Mouse (Mus musculus) G1E (cell line): ENCODE measurements around the gene Mmp21.

Experiments used
- CTCF ChIP-seq: IDR thresholded peaks from 2 replicates; pipeline ENCODE4 v1.5.1; 2012; ENCODE audit warnings: low read depth, low read length, inconsistent platforms, mixed read lengths
- GATA1 ChIP-seq: IDR thresholded peaks from 2 replicates; pipeline ENCODE4 v1.6.1; 2012; ENCODE audit warnings: borderline replicate concordance, low read length, inconsistent platforms, mixed read lengths
- GATA2 ChIP-seq: IDR thresholded peaks from 2 replicates; pipeline ENCODE4 v1.6.1; 2012; ENCODE audit warnings: low read depth, low read length, inconsistent platforms, borderline replicate concordance
- TAL1 ChIP-seq: conservative IDR thresholded peaks from 2 replicates; pipeline ENCODE4 v1.6.1; 2012; ENCODE audit warnings: low read depth, low read length, inconsistent platforms, mixed read lengths

- TF ChIP-seq CTCF (no peak), GATA1 (no peak), GATA2 (no peak), TAL1 (no peak)
Observed at GRCm38 (mm10) chr7:133679961-133680360, at the start of gene Mmp21.
